Mouse (Mus musculus) liver, adult 2 months (tissue): Measurements from ENCODE around the gene Dusp13. TPM values are rescaled to one million over a fixed set of nuclear protein-coding genes. Genes with fewer than 3 reads are reported as not detected.

Source experiments
- DNase-seq: peaks from one replicate; pipeline ENCODE4 v3.0.0-alpha.2; 2011; ENCODE audit warnings: low read depth, low spot score; ENCODE audit errors: extremely low read depth
- H3K27ac ChIP-seq: fragments of 200-500 bp; replicated peaks from 2 replicates; pipeline ENCODE4 v1.5.1; 2012; ENCODE audit warnings: low read depth, mild to moderate bottlenecking, control low read depth, inconsistent platforms, low read length; ENCODE audit not compliant: insufficient read depth
- H3K27me3 ChIP-seq: fragments of 200-500 bp; 2 replicates; pipeline ENCODE4 v1.6.1; 2012; ENCODE audit warnings: mild to moderate bottlenecking, moderate library complexity, low read length, inconsistent platforms; ENCODE audit not compliant: control insufficient read depth, insufficient read depth
- H3K36me3 ChIP-seq: fragments of 200-500 bp; 2 replicates; pipeline ENCODE4 v1.6.1; 2012; ENCODE audit warnings: low read length, inconsistent platforms; ENCODE audit not compliant: control insufficient read depth, insufficient read depth
- H3K4me1 ChIP-seq: fragments of 200-500 bp; 2 replicates; pipeline ENCODE4 v1.6.1; 2011; ENCODE audit warnings: low read length; ENCODE audit not compliant: control insufficient read depth, insufficient read depth
- H3K4me3 ChIP-seq: fragments of 200-500 bp; 2 replicates; pipeline ENCODE4 v1.5.1; 2011; ENCODE audit warnings: low read depth, mild to moderate bottlenecking, control low read depth, low read length, moderate library complexity; ENCODE audit not compliant: insufficient read depth
- H3K79me2 ChIP-seq: fragments of 200-500 bp; 2 replicates; pipeline ENCODE4 v1.6.1; 2012; ENCODE audit warnings: inconsistent platforms, mild to moderate bottlenecking, low read length, moderate library complexity; ENCODE audit not compliant: control insufficient read depth, insufficient read depth
- H3K9ac ChIP-seq: fragments of 200-500 bp; 2 replicates; pipeline ENCODE4 v1.6.1; 2012; ENCODE audit warnings: low read depth, mild to moderate bottlenecking, control low read depth, inconsistent platforms, low read length
- CTCF ChIP-seq: fragments of 200-500 bp; IDR thresholded peaks from 2 replicates; pipeline ENCODE4 v1.5.1; 2011; ENCODE audit warnings: low read depth, low read length, control low read depth
- POLR2A ChIP-seq: fragments of 200-500 bp; IDR thresholded peaks from 2 replicates; pipeline ENCODE4 v1.6.1; 2011; ENCODE audit warnings: low read length, control low read depth; ENCODE audit not compliant: insufficient read depth; ENCODE audit errors: extremely low read depth
- WGBS: fragments of 180-500 bp; shearing (Covaris S2); methylation state at CpG from one replicate; pipeline ENCODE4 v1.1.7; 2018; 5-methylcytosine and 5-hydroxymethylcytosine counted together
- polyA plus RNA-seq: library from polyadenylated mRNA; depleted of rRNA; stranded (reverse); fragments of >200 nt; gene quantifications from 2 replicates; pipeline ENCODE4 v1.2.3, GENCODE M21; 2012
- total RNA-seq: library from RNA; depleted of rRNA; stranded (reverse); fragments of >200 nt; gene quantifications from 2 replicates; pipeline ENCODE4 v1.2.3, GENCODE M21; 2014

Gene Dusp13
- total and polyA plus RNA-seq, 2 experiments, result 0.21 TPM; not detected in 1

GRCm38 (mm10) chr14:21705462-21705861 lies 45.5 kb downstream of the Dusp13 start:
- Histone ChIP-seq H3K27me3 (no peaks in the 10 kb centered on the region), H3K4me3 (no peak overlapping the region), H3K36me3 (no peaks in the 10 kb centered on the region), H3K79me2 (no peaks in the 10 kb centered on the region), H3K27ac (no peak overlapping the region), H3K9ac (no peak overlapping the region), H3K4me1 (no peaks in the 10 kb centered on the region)
- DNase-seq, result no peak
- TF ChIP-seq POLR2A, result no peak
- no peak for TF ChIP-seq CTCF
- WGBS, result 90% methylated on average over 2 of the region's 2 CpGs

GRCm38 (mm10) chr14:21703255-21703654 lies 47.7 kb downstream of the Dusp13 start:
- TF ChIP-seq POLR2A (no peak), CTCF (no peak)
- Histone ChIP-seq H3K79me2 (no peaks in the 10 kb centered on the region), H3K4me3 (no peak overlapping the region), H3K27me3 (no peaks in the 10 kb centered on the region), H3K36me3 (no peaks in the 10 kb centered on the region), H3K9ac (no peak overlapping the region), H3K4me1 (no peaks in the 10 kb centered on the region), H3K27ac (no peak overlapping the region)
- peak; percentile 11 for DNase-seq
- WGBS, result 66% methylated on average over 5 of the region's 5 CpGs

GRCm38 (mm10) chr14:21702691-21703090 lies 48.3 kb downstream of the Dusp13 start:
- H3K79me2 ChIP-seq, result no peaks in the 10 kb centered on the region
- no peak for TF ChIP-seq CTCF
- no peak overlapping the region for H3K4me3 ChIP-seq
- no peak for DNase-seq
- no peaks in the 10 kb centered on the region for H3K36me3 ChIP-seq
- H3K27me3 ChIP-seq, result no peaks in the 10 kb centered on the region
- H3K9ac ChIP-seq, result no peak overlapping the region
- no peaks in the 10 kb centered on the region for H3K4me1 ChIP-seq
- H3K27ac ChIP-seq, result no peak overlapping the region
- 89% methylated on average over 8 of the region's 8 CpGs for WGBS

GRCm38 (mm10) chr14:21696186-21696830 lies 54.7 kb downstream of the Dusp13 start:
- 90% methylated on average over 7 of the region's 7 CpGs for whole genome bisulfite sequencing
- Histone ChIP-seq H3K4me1 (no peaks in the 10 kb centered on the region), H3K4me3 (no peak overlapping the region), H3K27me3 (no peaks in the 10 kb centered on the region), H3K79me2 (no peaks in the 10 kb centered on the region), H3K27ac (no peak overlapping the region), H3K9ac (no peak overlapping the region), H3K36me3 (no peaks in the 10 kb centered on the region)
- no peak for DNase-seq
- TF ChIP-seq CTCF (no peak), POLR2A (no peak)

- Histone ChIP-seq H3K27me3 (no peaks in the 10 kb centered on the region), H3K79me2 (no peaks in the 10 kb centered on the region), H3K27ac (no peak overlapping the region), H3K4me1 (no peaks in the 10 kb centered on the region), H3K4me3 (no peak overlapping the region), H3K9ac (no peak overlapping the region), H3K36me3 (no peaks in the 10 kb centered on the region)
- no peak for DNase-seq
- 66% methylated on average over 6 of the region's 6 CpGs for WGBS
- TF ChIP-seq POLR2A, result no peak
- no peak for TF ChIP-seq CTCF
These were observed 56.0 kb downstream of the Dusp13 start for GRCm38 (mm10) chr14:21695020-21695419.

- Histone ChIP-seq H3K27me3 (peaks cover 9% of the 10 kb centered on the region; the same call in 1 of the 2 replicates), H3K4me3 (no peak overlapping the region), H3K36me3 (no peaks in the 10 kb centered on the region), H3K79me2 (no peaks in the 10 kb centered on the region), H3K4me1 (no peaks in the 10 kb centered on the region), H3K27ac (no peak overlapping the region), H3K9ac (no peak overlapping the region)
- DNase-seq, result no peak
- TF ChIP-seq CTCF (no peak), POLR2A (no peak)
- WGBS, result 77% methylated on average over 3 of the region's 3 CpGs
These were observed 59.9 kb downstream of the Dusp13 start for GRCm38 (mm10) chr14:21691070-21691469.
